Mouse (Mus musculus) urinary bladder, postnatal 25 days (tissue): ENCODE results near the gene Dnali1.

Source experiments
- DNase-seq: peaks from one replicate; pipeline ENCODE4 v3.0.0; 2022; ENCODE audit warnings: low spot score

Gene Dnali1

DNA sequence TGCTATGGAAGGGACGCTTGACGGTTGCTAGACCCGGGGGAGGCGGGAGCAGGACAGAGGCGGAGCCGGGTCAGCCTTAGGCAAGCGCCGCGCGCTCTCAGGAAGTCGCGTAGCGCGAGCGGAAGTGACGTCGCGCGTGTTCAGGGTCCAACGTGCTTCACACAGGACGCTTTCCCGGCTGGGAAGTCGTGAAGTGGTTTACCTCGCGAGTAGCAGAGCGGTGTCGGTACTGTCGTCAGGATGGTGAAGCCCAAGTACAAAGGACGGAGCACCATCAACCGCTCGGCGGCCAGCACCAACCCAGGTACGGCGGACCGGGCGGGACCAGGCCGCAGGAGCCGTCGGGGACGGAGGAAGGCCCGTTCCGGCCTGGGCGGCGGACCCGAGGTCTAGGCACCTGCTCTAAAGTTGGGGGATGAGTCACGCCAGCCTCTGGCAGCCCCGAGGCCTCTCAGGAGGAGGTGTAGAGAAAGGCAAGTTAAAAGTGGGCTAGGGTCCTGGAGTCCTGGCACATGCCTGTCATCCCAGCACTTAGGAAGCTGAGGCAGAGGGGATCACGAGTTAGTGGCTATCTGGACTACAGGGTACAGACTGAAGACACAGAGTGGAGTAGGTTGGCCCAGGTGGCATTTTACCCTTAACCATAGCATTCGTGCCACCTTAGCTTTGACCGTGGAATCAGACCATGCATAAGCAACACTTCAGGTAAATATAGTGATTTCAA is 35.5 kb downstream of the Dnali1 start:
- DNase-seq = peak; percentile 88

DNA sequence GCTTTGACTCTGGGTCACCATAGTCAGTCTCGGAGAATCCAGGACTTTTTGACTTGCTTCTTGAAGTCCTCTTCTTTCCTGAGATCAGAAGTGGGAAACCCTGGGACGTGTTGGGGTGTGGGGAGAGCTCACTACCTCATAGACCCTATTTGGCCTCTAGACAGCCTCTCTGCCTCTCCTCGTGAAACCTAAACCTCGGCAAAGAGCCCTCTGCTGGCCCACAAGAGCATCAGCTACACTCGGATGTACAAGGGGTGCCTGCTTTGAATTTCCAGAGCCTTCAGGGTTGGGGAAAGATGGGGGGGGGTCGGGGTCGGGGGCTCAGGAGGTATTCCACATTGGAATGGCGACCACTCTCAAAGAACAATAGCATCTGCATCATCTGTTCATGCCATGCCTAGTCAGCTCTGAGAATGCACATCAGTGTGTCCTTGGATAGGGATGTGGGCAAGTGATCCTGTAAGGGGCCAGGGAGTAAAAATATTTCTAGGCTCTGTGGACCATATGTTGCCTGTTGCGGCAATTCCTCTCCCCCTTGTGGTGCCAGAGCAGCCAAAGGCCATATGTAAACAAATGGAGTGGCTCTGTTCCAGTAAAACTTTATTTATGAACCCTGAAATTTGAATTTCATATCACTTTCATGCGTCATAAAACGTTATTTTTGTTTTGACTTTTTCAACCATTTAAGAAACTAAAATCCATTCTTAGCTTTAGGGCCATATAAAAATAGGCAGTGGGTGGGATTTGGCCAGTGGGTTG is 44.5 kb downstream of the Dnali1 start:
- no peak for DNase-seq

- no peak for DNase-seq
Measured at GRCm38 (mm10) chr4:125017431-125017830, 48.1 kb downstream of the Dnali1 start.

DNA sequence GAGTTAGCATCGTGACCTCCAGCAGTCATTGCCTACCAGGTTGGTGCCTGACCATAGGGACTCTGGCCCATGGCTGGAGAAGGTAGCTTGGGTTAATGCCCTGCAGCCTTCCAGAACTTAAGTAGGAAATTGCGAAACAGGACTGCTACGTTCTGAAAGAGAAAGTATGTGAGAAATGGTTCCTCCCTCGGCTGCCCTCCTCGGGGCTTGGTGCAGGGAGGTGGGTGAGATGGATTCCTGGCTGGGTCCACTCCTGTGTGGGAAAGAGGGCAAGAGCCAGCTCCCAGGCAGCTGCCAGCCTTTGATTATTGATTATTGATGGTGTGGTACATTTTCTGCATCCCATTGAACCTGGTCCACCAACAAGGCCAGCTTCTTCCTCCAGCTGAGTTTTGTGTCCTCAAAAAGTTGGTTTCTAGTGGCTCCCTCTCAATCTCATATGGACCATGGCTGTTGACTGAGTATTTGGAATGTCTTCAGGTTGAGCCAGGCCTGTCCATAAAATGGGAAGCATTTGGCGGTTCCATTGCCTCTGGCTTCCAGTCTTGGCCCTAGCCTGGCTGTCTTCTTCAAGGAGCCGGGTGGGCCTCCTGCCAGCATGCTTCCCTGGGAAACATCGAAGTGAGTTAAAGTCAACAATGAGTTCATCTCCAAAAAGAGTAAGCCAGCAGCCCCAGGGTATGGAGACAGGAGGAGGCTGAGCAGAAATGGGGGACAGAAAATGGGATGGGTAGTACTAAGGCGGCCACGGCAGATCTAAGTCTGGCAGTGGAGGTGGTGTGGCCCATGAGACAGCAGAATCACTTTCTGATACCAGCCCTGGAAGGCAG is 49.5 kb downstream of the Dnali1 start, which contains the start of gene Gnl2:
TSS of gene Gnl2 (plus strand) at position 780 of the 830 bp plus-strand sequence.
- peak; percentile 30 for DNase-seq

DNA sequence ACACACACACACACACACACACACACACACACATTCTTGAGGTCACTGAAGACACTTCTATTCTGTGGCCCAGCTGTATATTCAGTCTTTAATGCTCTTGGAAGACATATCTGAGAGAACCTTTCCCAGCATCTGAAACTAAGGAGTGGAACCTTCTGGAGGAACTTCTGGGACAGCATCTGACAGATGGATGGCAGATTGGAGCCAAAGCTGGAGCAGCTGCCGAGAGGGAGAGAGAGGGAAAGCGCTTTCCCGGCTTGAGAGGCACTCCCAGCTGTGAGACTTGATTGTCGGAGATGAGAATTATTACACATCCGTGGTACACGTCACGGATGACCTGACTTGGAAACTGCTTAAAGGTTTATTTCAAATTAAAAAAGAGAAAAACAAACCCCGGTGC is 56.8 kb downstream of the Dnali1 start:
- DNase-seq = no peak

DNA sequence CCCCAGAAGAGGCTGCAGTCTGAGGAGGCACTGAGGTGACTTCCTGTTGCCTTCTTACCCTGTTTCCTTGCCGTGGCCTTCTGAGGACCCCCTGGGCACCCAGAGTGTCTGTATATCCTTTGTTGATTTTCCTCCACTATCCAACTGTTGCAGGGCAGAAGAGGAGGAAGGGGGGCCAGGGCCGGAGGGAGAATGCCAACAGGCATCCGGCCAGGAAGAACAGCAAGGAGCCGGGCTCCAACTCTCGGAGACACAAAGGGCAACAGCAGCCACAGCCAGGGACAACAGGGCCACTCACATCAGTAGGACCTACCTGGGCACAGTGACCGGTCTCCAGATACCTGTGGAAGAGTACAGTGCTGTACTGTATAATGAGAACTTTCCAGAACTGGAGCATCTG is 57.3 kb downstream of the Dnali1 start:
- no peak for DNase-seq

DNA sequence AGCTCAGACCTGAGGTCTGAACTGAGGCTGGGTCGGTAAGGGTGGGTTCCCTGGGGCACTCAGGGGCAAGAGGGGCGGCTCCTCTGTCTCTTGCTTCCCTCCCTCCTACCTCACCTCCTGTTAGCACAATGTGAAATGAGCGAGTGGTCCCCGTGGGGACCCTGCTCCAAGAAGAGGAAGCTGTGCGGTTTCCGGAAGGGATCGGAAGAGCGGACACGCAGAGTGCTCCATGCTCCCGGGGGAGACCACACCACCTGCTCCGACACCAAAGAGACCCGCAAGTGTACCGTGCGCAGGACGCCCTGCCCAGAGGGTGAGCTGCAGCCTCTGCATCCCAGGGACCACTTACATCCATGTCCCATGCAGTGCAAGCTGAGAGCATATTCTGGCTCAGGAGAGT is 58.0 kb downstream of the Dnali1 start:
- no peak for DNase-seq
